Mouse (Mus musculus) layer of hippocampus, postnatal 10 days (tissue): Measurements from ENCODE around the gene Fam120b. TPM values are rescaled to one million over a fixed set of nuclear protein-coding genes. Genes with fewer than 3 reads are reported as not detected.
"Not testable (repeated sequence)": the region's sequence is repeated elsewhere in the genome, so short reads cannot be mapped to it uniquely, and the experiment has no call there.

Source experiments
- DNase-seq, 2 experiments: peaks; one replicate each; pipeline ENCODE4 v3.0.0; 2021; ENCODE audit warnings: low spot score in 2 of 2
- total RNA-seq, 2 experiments: library from RNA; stranded (reverse); gene quantifications; 2 replicates each; pipeline ENCODE4 v1.2.3; 2021

Gene Fam120b
- total RNA-seq, 2 experiments from 2014 or later: 33.4 to 36.4 TPM

DNA sequence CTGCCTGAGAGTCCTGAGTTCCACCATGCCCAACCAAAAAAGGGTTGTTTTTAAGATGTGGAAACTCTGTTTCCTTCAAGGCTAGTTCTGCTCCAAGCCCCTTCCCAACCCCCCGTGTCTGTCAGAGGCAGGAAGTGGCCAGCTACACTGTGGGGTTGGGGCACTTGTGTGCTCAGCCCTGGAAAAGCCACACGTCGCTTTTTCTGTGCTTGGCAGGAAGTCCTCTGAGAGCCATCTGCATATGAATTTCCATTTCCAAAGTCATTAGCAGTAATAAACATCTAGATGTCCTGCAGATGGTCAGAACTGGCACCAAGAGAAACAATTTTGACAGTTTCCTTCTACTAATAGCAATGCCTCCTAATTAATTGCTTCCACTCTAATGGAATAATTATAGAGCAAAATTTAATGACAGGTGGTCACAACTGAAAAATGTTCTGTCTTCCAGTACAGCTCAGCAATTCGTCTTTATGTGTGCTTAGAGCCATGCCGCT is 35.1 kb downstream of the Fam120b start:
- DNase-seq: peak in 1 of 2 experiments; percentile 28

DNA sequence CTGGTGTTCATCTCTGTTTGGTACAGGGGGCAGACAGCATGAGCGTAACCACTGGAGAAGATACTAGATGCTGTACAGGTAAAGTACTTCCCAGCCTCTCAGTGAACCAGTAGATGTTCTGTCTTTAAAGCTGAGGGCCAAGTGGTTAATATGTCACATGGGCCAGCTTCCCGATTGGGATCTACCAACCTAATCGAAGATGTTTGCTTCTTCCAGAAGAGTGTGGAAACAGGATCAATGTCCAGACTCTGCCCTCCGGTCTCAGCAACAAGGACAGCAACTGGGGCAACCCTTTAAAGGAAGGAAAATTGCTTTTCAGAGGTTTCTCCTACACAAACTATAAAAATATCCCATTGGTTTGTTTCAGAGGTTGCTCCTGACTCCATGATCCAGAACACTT is 35.5 kb downstream of the Fam120b start:
- no peak for DNase-seq

DNA sequence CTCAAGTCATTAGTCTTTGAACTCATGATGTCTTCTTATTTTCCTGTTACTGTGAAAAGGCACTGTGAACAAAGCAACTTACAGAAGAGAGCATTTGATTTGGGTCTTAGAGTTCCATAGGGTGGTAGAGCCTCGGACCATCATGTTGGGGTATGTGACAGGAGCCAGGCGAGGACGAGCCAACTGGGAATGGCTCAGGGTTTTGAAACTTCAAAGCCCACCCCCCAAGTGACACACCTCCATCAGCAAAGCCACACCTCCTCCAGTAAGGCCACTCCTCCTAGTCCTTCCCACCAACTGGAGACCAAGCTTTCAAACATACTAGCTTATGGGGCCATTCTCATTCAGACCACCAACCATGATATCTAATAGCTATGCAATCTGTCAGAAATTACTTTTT is 36.0 kb downstream of the Fam120b start:
- DNase-seq: no peak

DNA sequence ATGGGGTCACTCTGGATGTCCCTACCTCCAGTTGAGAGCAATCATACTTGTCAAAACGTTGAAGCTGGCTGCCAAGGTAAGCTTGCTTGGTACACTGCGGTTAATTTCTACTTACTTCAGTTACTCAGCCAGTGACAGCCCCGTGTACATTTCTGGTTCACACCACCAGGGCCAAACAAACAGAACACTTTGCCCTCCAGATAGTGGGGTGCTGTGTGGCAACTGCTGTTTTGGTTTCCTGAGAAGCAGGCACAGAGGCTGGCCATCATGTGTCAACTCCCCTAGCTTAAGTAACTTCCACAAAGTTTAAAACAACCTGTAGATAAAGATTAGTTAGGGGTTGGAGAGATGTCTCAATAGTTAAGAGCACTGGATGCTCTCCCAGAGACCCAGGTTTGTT is 38.7 kb downstream of the Fam120b start:
- no peak for DNase-seq

DNA sequence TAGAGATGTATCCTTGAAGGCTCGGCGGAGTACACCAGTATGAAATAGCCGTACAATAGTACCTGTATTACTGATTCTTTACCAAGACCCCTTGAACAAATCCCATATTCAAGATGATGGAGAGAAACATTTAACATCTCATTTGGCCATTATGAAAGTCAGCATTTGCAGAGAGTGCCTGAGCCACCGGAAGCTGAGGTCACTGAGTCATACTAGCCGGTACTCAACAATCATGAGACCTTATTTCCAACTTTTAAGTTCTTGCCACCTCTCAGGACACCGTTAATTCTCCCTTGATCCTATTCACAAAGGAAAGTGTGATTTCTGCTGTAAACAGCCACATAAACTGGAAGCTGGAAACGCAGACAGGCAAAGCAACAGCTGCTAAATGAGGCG is 44.1 kb downstream of the Fam120b start:
- DNase-seq: no peak

DNA sequence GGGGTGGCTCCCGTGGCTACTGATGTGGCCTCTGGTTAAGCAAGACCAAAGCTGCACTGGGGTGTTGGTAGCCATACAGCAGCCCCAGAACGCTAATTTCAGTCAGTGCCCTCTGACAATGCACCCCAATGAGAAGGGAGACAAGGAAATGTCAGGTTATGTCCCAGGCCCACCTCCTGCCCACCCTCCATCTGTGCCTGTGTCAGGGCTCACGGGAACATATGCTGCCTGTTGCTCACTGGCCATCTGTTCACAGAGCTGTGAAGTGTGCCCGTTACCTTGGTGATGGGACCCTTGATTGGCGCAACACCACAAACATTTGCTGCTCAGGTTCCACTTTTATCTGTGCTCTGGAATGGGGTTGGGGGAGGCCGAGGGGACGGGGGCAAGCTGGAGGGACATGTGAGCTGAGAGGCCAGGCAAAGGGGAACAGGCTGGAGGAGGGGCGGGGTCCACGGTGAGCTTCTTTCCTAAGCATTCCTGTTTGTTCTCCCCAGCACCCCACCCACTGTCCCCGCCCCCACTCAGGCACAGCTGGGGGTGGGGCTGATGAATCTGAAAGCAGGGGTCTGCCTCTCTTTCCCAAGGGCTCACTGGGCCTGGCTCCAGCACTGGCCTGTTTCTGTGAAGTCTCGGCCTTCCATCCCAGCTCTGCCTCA is 44.6 kb downstream of the Fam120b start:
- peak; percentile 19 to 43 for DNase-seq

DNA sequence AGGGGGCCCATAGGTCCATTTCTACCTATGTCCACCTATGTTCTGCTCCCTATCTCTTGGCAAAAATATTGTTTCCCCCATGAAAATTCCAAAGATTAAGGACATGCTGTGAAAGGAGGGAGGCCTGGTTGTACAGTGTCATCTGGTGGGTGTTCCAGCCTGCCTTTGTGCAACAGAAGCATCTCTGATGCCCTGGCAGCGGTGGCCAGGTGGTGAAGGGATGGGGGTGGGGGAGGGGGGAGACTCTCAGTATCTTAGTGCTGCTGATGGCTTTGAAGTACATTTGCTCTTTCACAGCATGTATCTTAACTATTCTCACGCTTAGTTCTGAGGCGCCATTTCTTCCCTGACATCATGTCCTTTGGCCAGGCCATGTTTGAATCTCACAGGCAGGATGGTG is 49.4 kb downstream of the Fam120b start:
- DNase-seq: no peak

DNA sequence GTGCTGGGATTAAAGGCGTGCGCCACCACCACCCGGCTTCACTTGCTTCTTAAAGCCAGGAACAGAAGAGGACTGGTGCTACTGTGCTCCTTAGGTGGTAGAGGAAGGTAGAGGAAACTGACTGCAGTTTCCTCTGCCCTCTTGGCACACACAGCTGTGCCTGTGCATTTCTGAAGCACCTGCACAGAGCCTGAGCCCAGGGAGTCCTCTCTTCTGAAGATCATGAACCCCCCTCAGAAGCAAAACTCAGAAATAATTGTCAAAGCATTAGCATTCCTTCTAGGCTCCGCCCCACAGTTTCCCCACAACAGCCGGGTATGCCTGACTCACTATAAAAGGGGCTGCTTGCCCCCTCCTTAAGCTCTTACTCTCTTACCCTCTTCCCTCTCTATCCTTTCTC is 51.8 kb downstream of the Fam120b start:
- DNase-seq: no peak

DNA sequence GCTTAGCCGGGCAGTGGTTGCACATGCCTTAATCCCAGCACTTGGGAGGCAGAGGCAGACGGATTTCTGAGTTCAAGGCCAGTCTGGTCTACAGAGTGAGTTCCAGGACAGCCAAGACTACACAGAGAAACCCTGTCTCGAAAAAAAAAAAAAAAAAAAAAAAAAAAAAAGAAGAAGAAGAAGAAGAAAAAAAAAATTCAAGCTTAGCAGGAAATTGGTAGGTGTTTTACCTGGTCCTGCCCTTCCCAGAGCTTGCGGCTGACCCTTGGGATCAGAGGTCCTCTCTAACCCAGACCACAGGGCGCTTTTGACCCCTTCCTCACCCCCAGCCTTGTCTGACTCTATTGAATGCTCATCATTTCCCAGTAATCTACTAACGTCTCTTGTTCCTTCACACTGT is 53.1 kb downstream of the Fam120b start:
- not testable (repeated sequence) for DNase-seq

DNA sequence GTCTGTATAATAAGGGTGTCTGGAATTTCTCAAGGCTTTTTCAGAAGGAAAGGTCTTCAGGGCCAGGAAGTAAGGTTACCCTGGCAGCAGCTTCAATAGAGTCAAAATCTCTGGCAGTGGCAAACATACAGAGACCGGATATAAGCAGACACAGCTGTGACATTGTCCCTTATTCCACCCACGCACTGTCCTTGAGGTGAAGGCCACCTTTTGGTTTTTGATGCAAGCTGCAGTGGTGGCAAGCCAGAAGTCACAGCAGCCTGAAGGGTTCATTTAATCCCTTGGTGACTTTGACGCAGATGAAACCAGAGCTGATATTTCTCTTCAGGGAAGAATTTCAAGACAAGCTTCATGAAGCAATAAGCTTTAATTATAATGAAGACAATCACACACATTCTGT is 53.6 kb downstream of the Fam120b start:
- DNase-seq: no peak

DNA sequence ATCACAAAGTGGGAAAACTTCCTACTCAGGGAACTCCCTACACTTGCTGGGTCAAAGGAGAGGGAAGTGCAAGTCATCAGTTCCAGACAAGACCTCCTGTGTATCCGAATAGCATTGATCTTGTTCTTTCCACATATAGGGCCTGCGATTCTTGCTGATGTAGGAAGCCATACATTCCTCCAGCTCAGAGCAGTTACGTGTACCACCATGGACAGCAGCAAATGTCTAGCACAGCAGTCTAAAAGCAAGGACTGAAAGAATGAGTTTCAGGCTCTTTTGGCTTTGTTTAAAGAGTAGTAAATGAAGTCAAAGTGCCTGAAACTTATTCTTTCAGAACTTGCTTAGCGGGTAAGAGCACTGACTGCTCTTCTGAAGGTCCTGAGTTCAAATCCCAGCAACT is 59.2 kb downstream of the Fam120b start:
- DNase-seq: no peak

DNA sequence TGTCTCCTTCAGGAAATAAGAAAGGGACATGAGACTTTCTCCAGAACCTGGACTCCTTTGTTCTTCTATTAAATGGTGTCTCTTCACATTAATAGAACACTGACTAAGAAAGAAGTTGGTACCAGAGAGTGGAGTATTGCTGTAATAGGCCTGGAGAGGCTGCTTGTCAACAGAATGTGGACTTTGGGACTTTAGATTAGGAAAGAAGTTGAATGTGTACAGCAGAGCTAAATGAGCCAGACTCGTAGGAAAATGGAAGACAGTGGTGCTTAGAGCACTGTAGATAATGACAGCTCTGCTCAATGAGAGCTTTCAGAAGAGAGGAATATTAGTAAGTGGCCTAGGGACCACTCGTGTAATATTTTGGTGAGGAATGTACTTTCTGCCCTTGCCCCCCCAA is 60.6 kb downstream of the Fam120b start:
- DNase-seq: no peak

DNA sequence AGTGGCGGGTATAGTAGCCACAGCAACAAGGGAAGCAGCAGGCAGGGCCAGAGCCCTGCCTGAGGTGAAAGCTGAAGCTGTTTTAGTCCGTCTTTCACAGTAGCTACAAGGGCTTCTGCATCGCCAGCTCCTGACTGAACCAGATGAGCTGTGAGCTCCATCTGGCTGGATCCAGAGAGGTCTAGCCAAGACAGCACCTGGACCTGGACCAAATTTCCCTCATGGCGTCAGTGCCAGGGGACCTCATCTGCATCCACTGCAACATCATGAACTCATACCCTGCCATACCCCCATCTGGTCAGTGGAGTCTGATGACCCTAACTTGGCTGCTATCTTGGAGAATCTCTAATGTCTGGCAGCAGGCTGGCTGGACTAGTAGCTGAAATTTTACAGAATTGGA is 63.8 kb downstream of the Fam120b start:
- DNase-seq: no peak

DNA sequence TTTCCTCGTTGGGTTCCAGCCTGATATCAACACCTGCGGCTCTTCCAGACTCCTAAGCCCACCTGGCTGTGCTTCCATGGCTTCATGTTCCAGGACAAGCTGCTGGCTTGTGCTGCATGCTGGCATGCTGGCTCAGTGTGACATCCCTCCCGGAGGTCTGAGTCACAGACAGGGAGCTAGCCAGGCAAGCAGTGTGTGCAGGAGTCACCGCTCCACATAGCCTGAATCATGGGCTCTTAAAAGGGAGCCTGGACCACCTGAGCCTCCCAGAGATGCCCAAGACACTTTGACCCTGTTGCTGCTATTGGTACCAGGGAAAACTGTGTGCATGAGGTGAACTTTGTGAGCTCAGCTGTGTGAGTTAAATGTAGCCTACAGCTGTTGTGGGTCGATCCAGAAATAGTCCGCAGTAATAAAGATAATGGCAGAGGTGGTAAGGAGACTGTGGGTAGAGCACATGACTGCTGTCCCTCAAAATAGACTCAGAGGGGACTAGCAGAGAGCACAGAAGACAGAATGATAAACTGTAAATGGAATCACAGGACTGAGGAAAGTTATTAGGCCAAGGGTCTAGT is 66.0 kb downstream of the Fam120b start:
- DNase-seq: no peak

DNA sequence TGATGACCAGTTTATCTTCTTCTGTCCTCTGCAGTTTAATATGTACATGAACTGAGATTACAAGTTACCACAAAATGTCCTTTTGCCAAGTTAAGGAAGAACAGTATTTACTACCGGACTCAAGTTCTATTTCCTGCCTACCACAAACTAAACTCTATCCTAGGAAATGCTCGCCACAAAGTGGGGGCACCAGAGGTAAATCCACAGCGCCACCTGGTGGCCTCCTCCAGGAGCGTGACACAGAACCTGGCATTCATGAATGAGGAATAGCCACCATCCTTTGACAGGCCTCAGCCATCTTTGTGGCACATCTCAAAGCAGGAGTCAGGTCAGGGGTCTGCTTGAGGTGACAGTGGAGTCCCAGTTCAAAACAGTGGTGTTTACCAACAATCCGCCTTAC is 71.7 kb downstream of the Fam120b start:
- peak; percentile 76 to 77 for DNase-seq

DNA sequence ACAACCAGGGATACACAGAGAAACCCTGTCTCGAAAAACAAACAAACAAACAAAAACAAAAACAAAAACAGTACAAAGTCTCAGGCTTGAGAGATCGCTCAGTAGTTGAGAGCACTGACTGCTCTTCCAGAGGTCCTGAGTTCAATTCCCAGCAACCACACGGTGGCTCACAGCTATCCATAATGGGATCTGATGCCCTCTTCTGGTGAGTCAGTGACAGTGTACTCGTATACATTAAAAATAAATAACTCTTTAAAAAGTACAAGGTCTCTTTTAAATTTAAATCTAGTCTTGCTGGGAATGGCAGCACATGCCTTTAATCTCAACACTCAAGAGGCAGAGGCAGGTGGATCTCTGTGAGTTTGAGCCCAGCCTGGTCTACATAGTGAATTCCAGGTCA is 76.7 kb downstream of the Fam120b start:
- DNase-seq: no peak

Other genes with a start within 250 kb of the Fam120b start
- gene Dll1, start 19.3 kb upstream of the Fam120b start, total RNA-seq: 10 to 100 TPM; 14.0 to 20.9 TPM
- 100 to 1,000 TPM; 135 to 140 TPM for gene Psmb1, start 103.5 kb downstream of the Fam120b start, total RNA-seq
- 10 to 100 TPM; 32.2 to 35.8 TPM for gene Tbp, start 103.7 kb downstream of the Fam120b start, total RNA-seq
- gene Pdcd2, start 131.1 kb downstream of the Fam120b start, total RNA-seq: 10 to 100 TPM; 21.2 to 24.8 TPM
- gene Prdm9, start 168.2 kb downstream of the Fam120b start, total RNA-seq: 1 to 10 TPM; 2.5 to 2.9 TPM